Mouse (Mus musculus) C2C12 (cell line): Measurements from ENCODE around the gene Plcb2.

ENCODE experiments used
- CEBPB ChIP-seq: IDR thresholded peaks from one replicate; pipeline ENCODE4 v1.6.1; 2011; ENCODE audit warnings: low read depth, mild to moderate bottlenecking, control low read depth, moderate library complexity
- CTCF ChIP-seq: IDR thresholded peaks from one replicate; pipeline ENCODE4 v1.5.1; 2011; ENCODE audit not compliant: control insufficient read depth, insufficient read depth, insufficient read length
- MAX ChIP-seq: IDR thresholded peaks from one replicate; pipeline ENCODE4 v1.6.1; 2011; ENCODE audit warnings: mild to moderate bottlenecking, control low read depth
- MYOG ChIP-seq: IDR thresholded peaks from one replicate; pipeline ENCODE4 v1.6.1; 2011; ENCODE audit not compliant: control insufficient read depth, insufficient read length; ENCODE audit errors: extremely low read depth
- USF1 ChIP-seq: IDR thresholded peaks from one replicate; pipeline ENCODE4 v1.6.1; 2011; ENCODE audit warnings: low read depth, mild to moderate bottlenecking, control low read depth, moderate library complexity

- TF ChIP-seq CTCF (no peak), USF1 (no peak), MAX (no peak), CEBPB (no peak), MYOG (no peak)
Observed at GRCm38 (mm10) chr2:118680926-118681325, 47.3 kb downstream of the Plcb2 start.
